ENCODE assay signal across 9 mouse cellular contexts in genomic region chr5:134965852-134966821, GRCm38 (mm10). TPM values are rescaled to one million over a fixed set of nuclear protein-coding genes. Genes with fewer than 3 reads are reported as not detected.
DNase-seq lines count a peak whose midpoint lies in the region; ATAC-seq and TF ChIP-seq lines count a peak whose summit lies in the region.
"Had no signal": no experiment of that assay in that cellular context is flagged by ENCODE, and none has a peak within 500 bp of the region (broad histone marks: within the 10 kb centered on the region; RNA-seq: fewer than 3 reads in every experiment).

No protein-coding gene starts in this region.

- peak; percentile 33; the same call in 1 of the 2 replicates for TF ChIP-seq CTCF in heart, adult 2 months (IDR thresholded peaks at IDR 0.05)

- no peaks in the 10 kb centered on the region for H3K79me2 ChIP-seq in heart, adult 2 months (replicated peaks; ENCODE audit: control insufficient read depth, insufficient read depth, low read length)

- intact Hi-C loops in heart, adult 2 months (cut with DNase I) = loop anchor here (1.0 to 2.0 kb wide), 4 partner anchors 33 to 217 kb away; partner anchors contain the start of gene Mettl27

- peak overlapping the region; percentile 71 for H3K4me2 ChIP-seq in liver, embryonic 15.5 days

- peaks cover 1% of the 10 kb centered on the region; the same call in 1 of the 2 replicates for H3K4me1 ChIP-seq in heart, adult 2 months (ENCODE audit: control insufficient read depth, insufficient read depth, low read length)
- peaks cover 15% of the 10 kb centered on the region for H3K4me1 ChIP-seq in liver, embryonic 15.5 days (replicated peaks)

- H3K9me3 ChIP-seq in liver, embryonic 15.5 days (replicated peaks) = no peaks in the 10 kb centered on the region

- no peak overlapping the region for H3K9ac ChIP-seq in heart, adult 2 months (ENCODE audit: low read depth, low read length)
- peak overlapping the region; percentile 25; the same call in 1 of the 2 replicates for H3K9ac ChIP-seq in liver, embryonic 15.5 days

- H3K36me3 ChIP-seq in heart, adult 2 months (ENCODE audit: control insufficient read depth, insufficient read depth, low read length) = no peaks in the 10 kb centered on the region
- H3K36me3 ChIP-seq in liver, embryonic 15.5 days (replicated peaks) = no peaks in the 10 kb centered on the region

- H3K27me3 ChIP-seq in heart, adult 2 months (ENCODE audit: control insufficient read depth, insufficient read depth, low read length) = no peaks in the 10 kb centered on the region
- peaks cover 14% of the 10 kb centered on the region for H3K27me3 ChIP-seq in liver, embryonic 15.5 days

- TF ChIP-seq EP300 in heart, adult 2 months (IDR thresholded peaks at IDR 0.05; ENCODE audit: insufficient read depth, low read depth, low read length) = no peak

- no peak for TF ChIP-seq POLR2A in heart, adult 2 months (IDR thresholded peaks at IDR 0.05; ENCODE audit: insufficient read depth, low read depth, low read length)

- DNase-seq in CD4-positive helper T cell, adult 2 months (ENCODE audit: low read depth, low spot score) = peak; percentile 86
- peak; percentile 99 for DNase-seq in R1 (ENCODE audit: low read depth, low spot score)
- DNase-seq in embryo, embryonic 10.5 days (ENCODE audit: low spot score) = peak; percentile 67
- DNase-seq in heart, adult 2 months = peak; percentile 39 to 55
- DNase-seq in kidney, adult 9 months = peak; percentile 62
- peak; percentile 35 for DNase-seq in neural tube, embryonic 10.5 days (ENCODE audit: extremely low spot score, low spot score)
- peak; percentile 75 for DNase-seq in thymus, postnatal 4 days

- WGBS in heart, adult 2 months = 8% methylated on average over 33 of the region's 33 CpGs
- 6% methylated on average over 33 of the region's 33 CpGs for WGBS in liver, embryonic 15.5 days (ENCODE audit: insufficient replicate concordance)

- ATAC-seq in liver, embryonic 15.5 days (ENCODE audit: insufficient read depth) = peak; percentile 79

- peak overlapping the region; percentile 0; the same call in 1 of the 2 replicates for H3K4me3 ChIP-seq in heart, adult 2 months
- H3K4me3 ChIP-seq in liver, embryonic 15.5 days (replicated peaks) = peak overlapping the region; percentile 34

- H3K27ac ChIP-seq in heart, adult 2 months = no peak overlapping the region
- H3K27ac ChIP-seq in liver, embryonic 15.5 days (replicated peaks) = no peak overlapping the region

RNA-seq across cellular contexts. Expression of gene Cldn4, which starts 19.4 kb away (rescaled TPM):
- not detected for total RNA-seq in heart, adult 2 months (2021)
- polyA plus RNA-seq in heart, adult 2 months (2012; rRNA removed) = 0.68 TPM in 1 of 2 replicates, not detected in the other
- polyA plus RNA-seq in liver, embryonic 15.5 days (2015; fragmentation: Nextera tagmentation; extraction: Ambion mirVana) = 0.18 and 0.38 TPM in 2 replicates
- total RNA-seq: gastrocnemius, adult 8-10 months had no signal

RNA-seq across cellular contexts. Expression of gene Cldn3, which starts 19.9 kb away (rescaled TPM):
- under 1 TPM in 1 of 2 experiments, not detected in 1; 0.26 TPM for total RNA-seq in heart, adult 2 months (2021)
- 0.12 and 6.8 TPM in 2 replicates for polyA plus RNA-seq in heart, adult 2 months (2012; rRNA removed)
- polyA plus RNA-seq in liver, embryonic 15.5 days (2015; fragmentation: Nextera tagmentation; extraction: Ambion mirVana) = 1.2 and 2.1 TPM in 2 replicates
- total RNA-seq: gastrocnemius, adult 8-10 months had no signal

RNA-seq across cellular contexts. Expression of gene Mettl27, which starts 34.0 kb away (rescaled TPM):
- total RNA-seq in heart, adult 2 months (2021) = 1 to 10 TPM; 4.1 to 6.7 TPM
- polyA plus RNA-seq in heart, adult 2 months (2012; rRNA removed) = 2.8 TPM in 2 replicates
- 17.2 and 21.3 TPM in 2 replicates for polyA plus RNA-seq in liver, embryonic 15.5 days (2015; fragmentation: Nextera tagmentation; extraction: Ambion mirVana)

RNA-seq across cellular contexts. Expression of gene Abhd11, which starts 42.8 kb away (rescaled TPM):
- total RNA-seq in heart, adult 2 months (2021) = 10 to 100 TPM; 56.9 to 64.5 TPM
- 90.2 and 110 TPM in 2 replicates for polyA plus RNA-seq in heart, adult 2 months (2012; rRNA removed)
- 26.6 and 27.1 TPM in 2 replicates for polyA plus RNA-seq in liver, embryonic 15.5 days (2015; fragmentation: Nextera tagmentation; extraction: Ambion mirVana)

RNA-seq across cellular contexts. Expression of gene Cldn13, which starts 50.8 kb away (rescaled TPM):
- total RNA-seq in heart, adult 2 months (2021) = not detected
- 0.10 TPM in 1 of 2 replicates, not detected in the other for polyA plus RNA-seq in heart, adult 2 months (2012; rRNA removed)
- 278 and 316 TPM in 2 replicates for polyA plus RNA-seq in liver, embryonic 15.5 days (2015; fragmentation: Nextera tagmentation; extraction: Ambion mirVana)
- total RNA-seq: gastrocnemius, adult 8-10 months had no signal

Comparison
In these comparisons a context has a peak if more than half of its experiments do, and no peak if none do; other contexts are left out.
1. DNase-seq: peak in every context shown above with its lines; median percentile 99 in R1; 86 in CD4-positive helper T cell, adult 2 months; 75 in thymus, postnatal 4 days; 67 in embryo, embryonic 10.5 days; 62 in kidney, adult 9 months; 47 in heart, adult 2 months; 35 in neural tube, embryonic 10.5 days.